Mouse (Mus musculus) splenic B cell, adult 2 months (primary cell): ENCODE measurements around the gene Morc3.

Experiments
- DNase-seq: peaks from one replicate; pipeline ENCODE4 v3.0.0-alpha.2; 2011; ENCODE audit warnings: low read depth, low spot score
- H3K27me3 ChIP-seq: 2 replicates; pipeline ENCODE4 v1.6.1; 2012; ENCODE audit warnings: mild to moderate bottlenecking, low read length, moderate library complexity, mixed read lengths; ENCODE audit not compliant: control insufficient read depth, poor library complexity, insufficient read depth, severe bottlenecking
- H3K36me3 ChIP-seq: 2 replicates; pipeline ENCODE4 v1.6.1; 2012; ENCODE audit warnings: mild to moderate bottlenecking, low read length, moderate library complexity, mixed read lengths; ENCODE audit not compliant: control insufficient read depth, poor library complexity, insufficient read depth, severe bottlenecking

Gene Morc3

DNA sequence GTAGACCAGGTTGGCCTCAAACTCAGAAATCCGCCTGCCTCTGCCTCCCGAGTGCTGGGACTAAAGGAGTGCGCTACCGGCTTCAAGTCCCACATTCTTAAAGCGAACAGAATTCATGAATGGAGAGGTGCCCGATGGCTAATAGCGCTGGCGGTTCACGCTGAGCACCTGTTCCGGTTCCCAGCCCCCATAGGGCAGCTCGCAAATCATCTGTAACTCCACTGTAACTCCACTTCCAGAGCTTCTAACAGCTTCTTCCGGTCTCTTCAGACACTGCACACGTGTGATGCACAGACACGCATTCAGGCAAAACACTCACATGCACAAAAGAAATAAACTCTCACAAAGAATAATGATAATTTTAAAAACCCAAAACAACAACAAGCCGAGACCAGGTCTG lies 2.4 kb upstream of the Morc3 start:
- DNase-seq: no peak

GRCm38 (mm10) chr16:93830071-93830470 lies 1.9 kb upstream of the Morc3 start:
- no peak for DNase-seq
- no peaks in the 10 kb centered on the region for H3K36me3 ChIP-seq
- no peaks in the 10 kb centered on the region for H3K27me3 ChIP-seq

More for the DNA sequence above, 2.4 kb upstream of the Morc3 start:
- Histone ChIP-seq H3K36me3 (no peaks in the 10 kb centered on the region), H3K27me3 (no peaks in the 10 kb centered on the region)

DNA sequence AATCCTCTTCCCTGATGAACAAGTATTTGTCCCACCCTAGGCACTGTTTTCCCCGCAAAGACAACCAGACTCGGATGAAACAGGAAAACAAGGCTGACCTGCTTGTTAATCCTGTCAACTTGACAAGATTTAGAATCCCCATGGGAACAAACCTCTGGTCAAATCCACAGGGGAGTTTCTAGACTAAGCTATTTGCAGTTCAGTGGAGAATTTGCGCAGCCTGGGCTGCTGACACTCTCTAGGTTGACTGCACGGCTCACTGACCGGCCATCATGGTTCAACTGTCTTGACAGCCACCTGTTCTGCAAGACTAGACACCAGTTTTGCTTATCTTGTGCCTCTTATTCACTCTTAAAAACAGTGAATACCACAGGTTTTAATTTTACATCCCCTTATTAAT lies 1.0 kb upstream of the Morc3 start:
- no peaks in the 10 kb centered on the region for H3K36me3 ChIP-seq
- peak; percentile 75 for DNase-seq
- H3K27me3 ChIP-seq: no peaks in the 10 kb centered on the region

GRCm38 (mm10) chr16:93832451-93833276 lies 743 bp downstream of the Morc3 start:
- H3K27me3 ChIP-seq: no peaks in the 10 kb centered on the region
- no peaks in the 10 kb centered on the region for H3K36me3 ChIP-seq
- DNase-seq: peak; percentile 75

GRCm38 (mm10) chr16:93833551-93833950 lies 1.6 kb downstream of the Morc3 start:
- no peaks in the 10 kb centered on the region for H3K27me3 ChIP-seq
- H3K36me3 ChIP-seq: no peaks in the 10 kb centered on the region
- no peak for DNase-seq

DNA sequence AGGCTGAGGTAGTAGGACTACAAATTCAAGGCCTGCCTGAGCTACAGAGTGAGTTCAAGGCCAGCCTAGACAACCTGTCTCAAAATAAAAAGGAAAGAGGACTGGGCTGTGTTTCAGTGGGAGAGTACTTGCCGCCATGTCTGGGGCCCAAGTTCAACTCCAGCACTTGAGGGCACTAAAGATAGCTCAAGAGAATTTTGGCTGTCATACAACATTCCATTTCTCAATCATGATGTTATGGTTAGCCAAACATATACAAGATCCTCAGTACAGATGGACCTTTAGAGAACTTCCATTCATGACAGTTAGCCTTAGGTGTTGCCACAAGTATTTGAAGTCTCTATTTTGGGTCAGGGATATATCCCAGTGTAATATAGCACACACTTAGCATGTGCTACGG lies 2.2 kb downstream of the Morc3 start:
- Histone ChIP-seq H3K27me3 (no peaks in the 10 kb centered on the region), H3K36me3 (no peaks in the 10 kb centered on the region)
- no peak for DNase-seq

DNA sequence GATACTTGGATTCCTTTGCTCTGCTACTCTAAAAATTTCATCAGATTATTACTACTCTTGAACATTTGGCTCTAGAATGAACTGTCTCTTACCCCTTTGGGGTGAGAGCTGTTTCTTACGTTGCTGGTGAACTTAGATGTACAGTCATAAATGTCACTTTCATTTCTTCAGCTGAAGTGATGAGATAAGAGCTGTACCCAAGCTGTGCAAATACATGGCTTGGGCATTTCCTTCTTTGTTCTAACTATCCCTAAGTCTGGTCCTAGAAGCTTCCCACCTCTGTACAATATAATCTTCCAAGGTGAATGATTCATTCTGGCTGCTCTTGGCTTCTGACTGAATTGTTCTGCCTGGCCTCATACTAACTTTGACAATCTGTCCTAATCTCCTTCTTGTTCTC lies 7.1 kb downstream of the Morc3 start:
- no peaks in the 10 kb centered on the region for H3K27me3 ChIP-seq
- no peak for DNase-seq

GRCm38 (mm10) chr16:93850527-93850926 lies 18.6 kb downstream of the Morc3 start:
- H3K27me3 ChIP-seq: no peaks in the 10 kb centered on the region
- H3K36me3 ChIP-seq: peaks cover 22% of the 10 kb centered on the region
- DNase-seq: no peak

More for the DNA sequence above, 7.1 kb downstream of the Morc3 start:
- H3K36me3 ChIP-seq: peaks cover 4% of the 10 kb centered on the region; the same call in 1 of the 2 replicates

DNA sequence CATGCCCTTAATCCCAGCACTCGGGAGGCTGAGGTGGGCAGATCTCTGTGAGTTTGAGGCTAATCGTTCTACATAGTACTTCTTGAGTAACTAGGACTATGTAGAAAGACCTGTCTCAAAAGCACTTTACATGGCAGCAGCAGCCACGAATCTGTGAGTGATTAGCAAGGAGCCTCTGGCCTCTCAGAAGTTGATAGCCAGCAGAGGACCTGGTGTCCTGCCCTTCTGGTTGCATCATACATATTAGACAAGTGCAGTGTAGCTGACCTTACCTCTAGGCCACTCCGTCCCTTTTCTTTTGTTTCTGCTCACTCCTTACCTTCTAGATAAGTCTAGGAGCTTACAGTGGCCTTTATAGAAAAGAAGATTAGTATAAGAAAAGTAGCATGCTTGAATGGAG lies 28.0 kb downstream of the Morc3 start:
- Histone ChIP-seq H3K36me3 (peaks cover 33% of the 10 kb centered on the region), H3K27me3 (no peaks in the 10 kb centered on the region)
- no peak for DNase-seq

GRCm38 (mm10) chr16:93860686-93861085 lies 28.8 kb downstream of the Morc3 start:
- Histone ChIP-seq H3K36me3 (peaks cover 36% of the 10 kb centered on the region), H3K27me3 (no peaks in the 10 kb centered on the region)
- no peak for DNase-seq

- no peak for DNase-seq
- Histone ChIP-seq H3K36me3 (peaks cover 23% of the 10 kb centered on the region; the same call in 1 of the 2 replicates), H3K27me3 (no peaks in the 10 kb centered on the region)
Measured at GRCm38 (mm10) chr16:93874841-93875240, 42.9 kb downstream of the Morc3 start.

GRCm38 (mm10) chr16:93877612-93878380 lies 45.9 kb downstream of the Morc3 start:
- H3K27me3 ChIP-seq: no peaks in the 10 kb centered on the region
- H3K36me3 ChIP-seq: peaks cover 13% of the 10 kb centered on the region; the same call in 1 of the 2 replicates
- DNase-seq: no peak

DNA sequence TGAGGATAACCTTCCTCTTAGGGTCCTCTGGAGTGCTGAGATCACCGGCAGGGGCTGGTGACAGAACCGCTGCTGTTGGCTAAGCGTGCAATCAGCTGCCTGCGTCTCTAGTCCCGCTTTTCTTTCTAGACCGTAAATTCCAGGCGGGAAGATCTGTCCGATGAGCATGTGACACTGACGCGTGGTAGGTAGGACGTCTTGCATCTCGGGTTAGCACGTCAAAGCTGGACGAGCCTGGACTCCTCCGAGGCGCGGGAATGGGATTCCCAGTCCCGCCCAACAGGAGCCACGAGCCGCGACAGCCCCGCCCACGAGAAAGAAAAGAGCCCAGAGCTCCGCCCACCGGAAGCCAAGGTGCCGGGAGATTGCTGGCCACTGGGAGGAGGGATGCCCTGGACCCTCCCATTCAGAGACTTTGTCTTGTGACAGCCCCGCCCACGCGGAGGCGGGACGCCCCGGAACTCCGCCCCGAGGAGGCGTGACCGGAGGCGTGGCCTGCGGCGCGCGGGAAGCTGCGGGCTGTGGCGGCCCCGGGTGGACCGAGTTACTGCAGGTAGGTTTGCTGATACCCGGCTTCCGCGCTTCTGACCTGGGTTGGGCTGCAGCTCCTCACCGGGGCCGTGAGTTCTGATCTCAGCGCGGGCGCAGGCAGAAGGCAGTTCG lies 51.6 kb downstream of the Morc3 start, which contains the start of gene Chaf1b:
Gene Chaf1b, plus strand, starts transcription at position 479 of the 663 bp plus-strand sequence.
- H3K27me3 ChIP-seq: no peaks in the 10 kb centered on the region
- DNase-seq: peak; percentile 97

GRCm38 (mm10) chr16:93884086-93884721 lies 52.3 kb downstream of the Morc3 start:
- Histone ChIP-seq H3K27me3 (no peaks in the 10 kb centered on the region), H3K36me3 (no peaks in the 10 kb centered on the region)
- no peak for DNase-seq

More for the DNA sequence above, 51.6 kb downstream of the Morc3 start, which contains the start of gene Chaf1b:
- no peaks in the 10 kb centered on the region for H3K36me3 ChIP-seq
